Mouse (Mus musculus): ENCODE measurements at regions not wholly inside any gene's neighbourhood (a gene's known extent, or its start where the extent isn't known, plus 50 kb on each side); places are given as distances from the start of the nearest gene placed in this dataset.

DNA sequence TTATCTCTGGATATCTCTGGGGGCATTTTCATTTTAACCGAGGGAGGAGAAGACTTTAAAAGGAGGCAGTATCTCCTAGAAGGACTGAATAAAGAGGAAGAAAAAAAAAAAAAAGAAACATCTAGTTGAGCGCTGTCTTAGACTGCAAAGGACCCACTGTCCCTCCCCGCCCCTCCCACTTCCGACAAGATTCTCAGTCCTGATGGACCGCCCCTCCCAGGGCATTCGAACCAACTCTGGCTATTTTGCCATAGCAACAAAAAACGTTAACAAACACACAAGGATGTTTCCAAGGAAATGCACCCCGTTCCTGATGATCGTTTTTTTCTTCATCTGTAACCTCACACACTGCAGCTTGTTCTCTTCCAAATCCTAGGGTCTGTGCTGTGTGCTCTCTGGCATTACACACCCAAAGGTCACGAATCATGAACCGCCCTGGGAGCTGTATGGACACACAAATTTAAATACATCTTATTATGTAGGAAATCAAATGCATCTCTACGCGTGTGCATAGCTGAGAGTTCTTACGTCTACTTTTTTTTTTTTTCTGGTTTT, 75.8 kb downstream of the Rnd3 start:
- DNase-seq, result peak; percentile 53

DNA sequence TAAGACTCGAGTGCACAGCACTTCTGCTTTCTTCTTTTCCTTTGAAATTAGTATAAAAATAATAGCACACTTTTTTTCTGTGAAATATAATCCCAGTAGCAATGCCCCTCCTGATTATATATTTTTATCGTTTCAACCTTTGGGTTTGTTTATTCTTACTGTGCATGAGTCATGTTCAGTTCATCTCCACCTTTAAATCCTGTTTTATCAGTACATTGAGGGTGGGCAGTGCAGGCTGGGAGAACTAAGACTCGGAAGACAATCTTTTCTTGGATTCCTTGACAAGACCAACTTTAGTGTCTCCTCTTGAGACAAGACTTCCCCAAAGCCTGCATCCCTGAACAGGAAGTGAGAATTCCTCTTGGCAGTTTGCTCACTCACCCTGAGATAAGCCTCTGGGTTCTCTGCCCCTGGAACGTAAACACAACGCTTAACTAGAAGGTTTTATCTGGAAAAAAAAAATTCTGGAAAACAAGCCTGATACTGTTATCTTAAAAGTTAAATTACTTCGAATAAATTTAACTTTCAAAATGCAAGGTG, 76.5 kb downstream of the Rnd3 start:
- DNase-seq, result no peak

DNA sequence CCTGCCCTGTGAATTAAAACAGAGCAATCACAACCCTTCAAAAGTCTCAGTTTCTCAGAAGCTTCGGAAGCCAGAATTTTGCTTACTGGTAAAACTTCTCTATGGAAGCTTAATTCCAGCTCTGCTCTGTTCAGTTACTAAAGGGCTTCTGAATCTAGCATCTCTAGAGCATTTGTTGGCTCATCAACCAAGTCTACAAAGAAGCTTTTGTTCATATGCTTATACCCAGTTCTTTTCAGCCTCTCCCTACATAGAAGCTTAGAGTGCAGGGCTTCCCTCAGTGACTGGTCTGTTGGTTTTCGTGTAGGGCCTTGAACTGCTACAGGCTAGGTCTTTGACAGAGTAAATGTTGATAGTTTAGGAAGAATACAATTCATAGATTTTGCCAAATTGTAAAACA, 78.0 kb downstream of the Rnd3 start:
- DNase-seq, result no peak

DNA sequence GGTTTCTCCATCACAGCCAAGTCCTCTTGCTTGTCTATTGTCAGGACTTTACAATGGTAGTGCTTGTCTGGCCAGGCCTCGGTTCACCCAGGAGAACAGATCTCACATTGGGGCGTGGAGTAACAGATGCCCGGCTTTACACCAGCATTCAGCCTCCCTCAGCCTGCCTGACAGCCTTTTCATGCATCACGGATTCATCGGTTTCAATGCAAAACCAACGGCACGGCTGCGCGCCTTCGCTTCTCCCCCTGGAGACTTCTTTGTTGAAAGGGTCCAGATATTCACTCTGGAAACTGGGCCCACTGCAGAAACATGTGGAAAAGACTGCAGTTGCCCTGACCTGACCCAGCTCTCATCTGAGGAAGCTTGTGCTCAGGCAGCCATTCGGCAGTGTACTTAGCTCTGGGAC, 82.5 kb downstream of the Rnd3 start:
- no peak for DNase-seq

DNA sequence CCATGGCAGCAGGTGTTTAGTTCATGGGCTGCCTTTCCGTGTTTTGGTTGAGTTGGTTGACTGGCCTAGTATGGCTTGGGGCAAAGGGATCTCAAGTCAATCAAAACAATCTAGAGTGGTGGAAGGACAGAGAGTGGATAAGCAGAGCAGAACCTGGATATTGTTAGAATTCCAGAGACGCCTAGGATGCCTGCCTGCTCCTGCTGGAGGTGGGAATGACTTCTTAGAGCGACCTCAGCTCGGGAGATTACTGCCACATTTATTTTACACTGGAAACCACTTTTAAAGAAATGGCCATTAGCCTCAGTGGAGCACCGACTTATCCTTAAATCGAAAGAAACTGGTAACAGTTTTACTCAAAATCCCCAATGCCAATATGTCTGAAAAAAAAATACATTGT, 83.1 kb downstream of the Rnd3 start:
- no peak for DNase-seq

GRCm38 (mm10) chr2:51064821-51065220, 84.1 kb downstream of the Rnd3 start:
- DNase-seq, result no peak

GRCm38 (mm10) chr2:51062049-51062448, 86.9 kb downstream of the Rnd3 start:
- no peak for DNase-seq

GRCm38 (mm10) chr2:51058158-51058557, 90.8 kb downstream of the Rnd3 start:
- no peak for DNase-seq

GRCm38 (mm10) chr2:51056141-51056731, 92.7 kb downstream of the Rnd3 start:
- DNase-seq, result peak; percentile 2

DNA sequence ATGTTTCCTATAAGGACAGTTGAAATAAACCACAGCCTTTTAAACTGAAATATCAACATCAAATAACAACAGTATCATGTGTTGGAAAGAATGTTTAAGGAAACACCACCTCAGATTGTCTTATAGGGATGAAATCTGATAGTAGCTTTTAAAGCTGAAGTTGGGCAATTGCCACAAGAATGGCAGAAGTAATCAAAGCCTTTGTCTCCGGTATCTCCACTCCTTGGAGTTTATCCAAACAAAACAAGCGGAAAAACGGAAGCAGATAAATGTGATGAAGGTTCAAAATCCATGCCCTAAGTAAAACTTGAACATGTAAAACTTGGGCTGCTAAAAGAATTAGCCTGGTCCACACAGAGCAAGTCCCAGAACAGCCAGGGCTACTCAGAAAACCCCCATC, 93.6 kb downstream of the Rnd3 start:
- no peak for DNase-seq

- DNase-seq, result no peak
Observed at GRCm38 (mm10) chr2:51049834-51050170, 99.1 kb downstream of the Rnd3 start.

DNA sequence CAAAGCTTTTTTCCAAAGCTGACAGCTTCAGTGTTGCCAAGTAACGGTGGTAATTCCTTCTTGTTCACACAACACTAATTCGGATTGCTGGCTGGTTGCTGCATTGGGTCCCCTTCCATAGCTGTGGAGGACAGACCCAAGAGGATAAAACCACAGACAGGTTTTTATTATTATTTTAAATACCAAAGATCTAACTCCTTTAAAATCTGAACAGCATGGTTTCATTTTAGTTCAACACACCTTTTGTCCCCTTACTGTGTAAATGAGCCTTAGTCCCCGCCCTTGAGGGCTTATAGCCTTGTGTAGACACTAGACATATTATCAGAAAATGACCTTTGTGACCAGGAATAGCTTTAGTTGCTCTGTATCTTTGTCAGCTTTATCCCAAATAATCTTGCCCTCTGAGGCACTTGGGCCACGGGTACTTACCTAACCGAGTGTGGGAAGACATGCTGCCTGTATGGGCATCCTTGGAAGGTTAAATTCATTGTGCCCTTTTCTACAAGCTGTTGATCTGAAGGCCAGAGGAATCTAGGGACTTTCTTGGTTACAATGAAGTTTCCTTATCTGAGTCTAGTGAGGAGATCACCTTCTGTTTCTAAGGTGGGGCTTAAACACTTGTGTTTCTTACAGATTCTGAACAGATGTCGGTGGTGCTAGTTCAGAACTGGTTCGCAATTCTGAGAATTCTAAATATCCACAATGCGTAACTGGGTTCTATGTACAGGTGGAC, 99.6 kb downstream of the Rnd3 start:
- DNase-seq, result no peak

DNA sequence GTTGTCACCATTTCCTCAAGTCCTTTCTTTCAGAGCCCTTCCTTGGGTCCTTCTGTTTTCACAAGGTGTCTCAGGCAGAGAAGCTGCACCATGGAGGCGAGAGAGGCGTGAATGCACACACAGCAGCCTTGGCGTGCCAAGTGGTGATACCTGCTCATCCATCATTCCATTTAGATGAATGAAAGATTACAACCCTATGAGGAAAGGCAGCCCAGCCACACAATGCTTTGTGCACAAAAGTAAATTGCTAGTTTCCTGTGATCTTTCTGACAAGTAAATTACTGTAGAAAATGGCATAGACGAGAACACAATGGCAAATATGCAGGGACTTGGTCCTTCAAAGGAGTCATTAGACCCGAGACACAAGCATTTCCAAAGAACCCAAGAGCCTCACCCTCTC, 101.4 kb downstream of the Rnd3 start:
- DNase-seq, result no peak

GRCm38 (mm10) chr2:51045626-51046025, 103.3 kb downstream of the Rnd3 start:
- no peak for DNase-seq

DNA sequence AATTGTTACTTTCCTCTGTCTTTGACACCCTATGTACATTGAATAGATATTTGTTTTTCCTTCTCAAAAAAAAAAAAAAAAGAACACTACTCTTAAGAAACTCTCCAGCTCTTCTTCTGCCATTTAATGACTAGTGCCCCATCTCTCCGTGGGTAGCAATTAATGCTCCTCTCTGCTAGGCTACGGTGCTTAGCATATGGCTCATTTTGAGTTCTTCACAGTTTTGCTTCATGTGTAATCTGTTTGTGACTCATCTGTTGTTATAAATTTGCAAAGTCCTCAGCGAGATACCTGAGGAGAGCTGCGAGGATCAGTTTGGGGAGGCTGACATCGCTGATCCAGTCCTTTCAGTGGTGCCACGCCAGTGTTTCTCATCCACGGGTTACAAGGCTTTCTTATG, 107.8 kb downstream of the Rnd3 start:
- no peak for DNase-seq

- DNase-seq, result no peak
Observed at GRCm38 (mm10) chr2:51038685-51039084, 110.2 kb downstream of the Rnd3 start.

DNA sequence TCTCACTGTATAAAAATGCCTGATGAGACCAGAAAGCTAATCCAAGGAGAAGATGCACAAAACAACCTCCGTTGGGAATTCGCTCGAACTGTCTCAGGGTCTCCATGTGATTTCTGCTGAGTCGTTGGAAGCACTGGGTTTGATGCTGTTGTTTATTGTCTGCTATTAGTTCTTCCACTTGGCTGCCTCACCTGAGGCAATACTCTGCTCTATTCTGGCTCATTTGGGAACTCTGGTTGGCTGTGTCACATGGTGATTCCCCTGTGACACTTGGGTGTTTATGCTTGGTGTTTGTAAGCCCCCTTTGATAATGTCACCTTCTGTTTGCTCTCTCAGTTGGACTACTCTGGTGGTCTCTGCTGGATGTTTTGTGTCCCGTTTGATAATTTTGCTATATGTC, 111.9 kb downstream of the Rnd3 start:
- DNase-seq, result no peak

DNA sequence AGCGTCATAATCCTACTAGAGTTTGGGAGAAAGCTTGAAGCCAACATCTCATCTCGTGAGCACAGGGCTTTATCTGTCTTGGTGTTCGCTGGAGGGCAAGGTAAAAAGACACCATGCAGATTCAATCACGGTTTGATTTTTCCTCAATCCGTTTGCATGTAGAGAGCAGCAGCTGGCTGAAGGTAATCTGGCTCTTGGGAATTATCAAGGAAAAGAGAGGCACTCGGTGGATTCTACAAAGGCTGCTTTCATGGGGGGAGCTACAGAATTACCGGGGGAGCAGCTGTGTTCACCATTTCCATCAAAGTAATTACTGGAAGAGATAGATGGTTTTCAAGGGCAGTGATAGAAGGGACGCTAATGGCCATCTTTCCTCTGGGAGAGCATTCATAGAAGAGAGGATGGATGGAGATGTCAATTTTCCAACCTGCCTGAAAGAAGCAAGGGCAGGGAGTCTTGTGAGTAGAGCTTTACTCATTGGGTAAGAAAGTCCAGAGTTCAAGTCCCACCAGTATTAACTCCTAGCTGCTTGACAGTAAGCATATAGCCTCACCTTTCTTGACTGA, 112.6 kb downstream of the Rnd3 start:
- DNase-seq, result no peak

DNA sequence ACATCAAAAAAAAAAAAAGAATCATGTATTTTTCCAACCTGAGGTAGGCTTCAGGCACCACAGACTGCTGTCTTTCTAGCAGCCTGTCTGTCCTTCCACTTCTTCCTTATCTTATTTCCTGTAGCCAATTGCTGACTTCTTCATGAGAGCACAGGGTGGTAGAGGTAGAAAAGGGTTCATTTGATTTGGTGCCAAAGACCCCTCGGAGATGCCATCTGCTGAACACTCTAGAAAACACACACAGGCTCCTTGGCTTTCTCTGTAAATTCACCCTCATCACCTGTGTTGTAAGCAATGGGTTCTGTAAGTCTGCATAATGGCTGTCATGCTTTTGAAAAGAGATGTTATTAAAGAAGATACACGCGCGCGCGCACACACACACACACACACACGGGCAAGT, 115.0 kb downstream of the Rnd3 start:
- DNase-seq, result no peak

DNA sequence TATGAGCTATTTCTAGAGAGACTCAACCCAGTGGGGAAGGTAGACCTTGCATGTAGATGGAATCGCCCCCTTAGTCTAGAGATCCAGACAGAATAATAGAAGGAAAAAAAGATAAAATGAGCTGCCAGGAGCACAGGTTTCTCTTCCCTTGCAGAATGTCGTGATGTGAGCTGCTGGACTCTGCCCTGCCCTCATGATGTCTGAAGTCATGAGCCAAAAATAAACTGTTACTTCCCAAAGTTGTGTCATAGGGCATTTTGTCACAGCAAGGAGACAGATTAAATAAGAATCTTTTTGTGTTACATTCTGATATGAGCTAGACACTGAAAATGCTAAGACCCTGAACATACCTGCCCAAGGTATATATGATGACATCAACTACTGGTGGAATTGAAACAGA, 126.4 kb downstream of the Rnd3 start:
- DNase-seq, result no peak

GRCm38 (mm10) chr2:51016129-51016402, 132.8 kb downstream of the Rnd3 start:
- DNase-seq, result no peak

DNA sequence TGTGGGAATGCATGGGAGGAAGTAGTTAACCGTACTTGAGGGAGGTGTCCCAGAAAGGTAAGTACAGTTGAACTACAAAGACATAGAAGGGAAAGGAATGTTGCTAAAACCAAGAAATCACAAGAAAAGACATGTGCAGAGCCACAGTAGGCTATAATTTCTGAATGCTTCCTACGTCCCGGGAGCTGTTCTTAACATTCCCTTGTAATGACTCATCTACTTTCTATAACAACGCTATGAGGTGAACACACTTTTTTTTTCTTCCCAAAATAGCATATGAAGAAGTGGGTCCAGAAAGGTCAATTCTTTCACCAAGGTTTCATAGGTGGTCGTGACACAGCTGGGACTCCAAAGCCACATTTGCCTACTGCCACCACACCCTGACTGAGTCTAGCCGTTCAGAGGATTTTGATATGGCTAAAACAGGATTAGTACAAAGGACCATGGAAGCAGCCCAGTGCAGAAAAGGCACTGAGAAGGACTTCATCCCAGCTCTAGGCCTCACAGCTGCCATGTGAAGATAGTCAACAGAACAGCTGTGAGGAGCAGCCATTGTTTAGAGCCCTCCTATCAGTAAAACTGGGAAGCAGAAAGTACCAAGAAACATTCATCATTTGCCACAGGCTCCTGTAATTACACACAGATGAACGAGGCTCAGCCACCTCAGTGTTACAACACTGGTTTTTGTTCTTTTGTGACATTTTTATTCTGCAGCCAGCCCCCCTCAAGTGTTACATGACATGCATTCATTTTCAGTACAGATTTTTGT, 133.4 kb downstream of the Rnd3 start:
- DNase-seq, result no peak

GRCm38 (mm10) chr2:51014232-51014631, 134.7 kb downstream of the Rnd3 start:
- DNase-seq, result peak; percentile 31

GRCm38 (mm10) chr2:51013090-51013489, 135.8 kb downstream of the Rnd3 start:
- DNase-seq, result no peak
